Mouse (Mus musculus): ENCODE measurements around the gene Mmp11.

DNA sequence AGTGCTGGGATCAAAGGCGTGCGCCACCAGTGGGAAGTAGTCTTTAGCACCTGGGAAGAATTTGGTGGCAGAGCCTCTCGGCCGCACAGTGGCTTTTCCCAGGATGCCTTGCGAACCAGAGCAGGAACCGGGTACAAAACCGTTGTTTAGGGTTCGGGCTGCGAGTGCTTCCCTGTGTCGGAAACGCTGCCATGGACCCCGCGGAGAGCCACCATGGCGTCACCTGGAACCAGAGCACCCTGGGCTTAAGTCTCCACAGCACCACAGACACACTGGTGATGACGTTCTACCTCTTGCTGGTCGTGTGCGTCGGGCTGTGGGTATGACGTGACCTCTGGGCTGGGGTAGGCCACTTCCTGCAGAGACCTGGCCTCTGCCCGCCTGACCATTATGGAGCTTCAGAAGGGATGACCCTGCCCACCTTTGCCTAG is 18.1 kb upstream of the Mmp11 start, which contains the start of gene Gm5134:
- TF ChIP-seq CTCF (IDR thresholded peaks at IDR 0.05; ENCODE audit: borderline replicate concordance, extremely low read depth, insufficient read depth, insufficient read length) = no peak
- no peak for TF ChIP-seq POLR2A (IDR thresholded peaks at IDR 0.05; ENCODE audit: borderline replicate concordance, extremely low read depth, insufficient read depth, insufficient read length, poor library complexity, severe bottlenecking)
